Mouse (Mus musculus) embryonic facial prominence, embryonic 13.5 days (tissue): ENCODE measurements around the gene Rimkla. TPM values are rescaled to one million over a fixed set of nuclear protein-coding genes. Genes with fewer than 3 reads are reported as not detected.

Experiments
- ATAC-seq: fragments of 200-750 bp; cut with Nextera tagmentation; 2 replicates; pipeline ENCODE4 v1.8.0; 2017; ENCODE audit warnings: low read depth; ENCODE audit not compliant: insufficient number of reproducible peaks, insufficient read depth, low FRiP score, low TSS enrichment
- H3K27ac ChIP-seq: fragments of 300-500 bp; sonication (generic); 2 replicates; pipeline ENCODE4 v1.5.1; 2015; ENCODE audit warnings: moderate library complexity, mild to moderate bottlenecking, inconsistent platforms
- H3K27me3 ChIP-seq: fragments of 300-500 bp; sonication (generic); 2 replicates; pipeline ENCODE4 v1.6.1; 2015; ENCODE audit warnings: mild to moderate bottlenecking, inconsistent platforms
- H3K36me3 ChIP-seq: fragments of 300-500 bp; sonication (generic); 2 replicates; pipeline ENCODE4 v1.6.1; 2015; ENCODE audit warnings: mild to moderate bottlenecking, inconsistent platforms
- H3K4me1 ChIP-seq: fragments of 300-500 bp; sonication (generic); 2 replicates; pipeline ENCODE4 v1.6.1; 2015; ENCODE audit warnings: inconsistent platforms
- H3K4me2 ChIP-seq: fragments of 300-500 bp; sonication (generic); 2 replicates; pipeline ENCODE4 v1.6.1; 2015; ENCODE audit warnings: moderate library complexity, mild to moderate bottlenecking, inconsistent platforms
- H3K4me3 ChIP-seq: fragments of 300-500 bp; sonication (generic); 2 replicates; pipeline ENCODE4 v1.5.1; 2015; ENCODE audit warnings: mild to moderate bottlenecking, inconsistent platforms
- H3K9ac ChIP-seq: fragments of 300-500 bp; sonication (generic); 2 replicates; pipeline ENCODE4 v1.6.1; 2015; ENCODE audit warnings: mild to moderate bottlenecking, inconsistent platforms
- H3K9me3 ChIP-seq: fragments of 300-500 bp; sonication (generic); 2 replicates; pipeline ENCODE4 v1.6.1; 2016; ENCODE audit warnings: inconsistent platforms
- WGBS: fragments of 180-500 bp; shearing (Covaris S2); methylation state at CpG from one replicate; pipeline ENCODE4 v1.1.7; 2015; ENCODE audit warnings: mixed read lengths; 5-methylcytosine and 5-hydroxymethylcytosine counted together
- polyA plus RNA-seq: library from polyadenylated mRNA; unstranded; fragments of >200 nt; fragmentation: Nextera tagmentation; extraction: Ambion mirVana; gene quantifications from 2 replicates; pipeline ENCODE4 v1.2.1, GENCODE M21; 2015

The Rimkla gene
- polyA plus RNA-seq, 1 experiment from 2014 or later = 1.2 TPM

GRCm38 (mm10) chr4:119523575-119523974, 31.1 kb upstream of the Rimkla start:
- H3K36me3 ChIP-seq = no peaks in the 10 kb centered on the region
- H3K9me3 ChIP-seq = no peaks in the 10 kb centered on the region
- no peak overlapping the region for H3K4me2 ChIP-seq
- H3K4me3 ChIP-seq = no peak overlapping the region
- H3K4me1 ChIP-seq = no peaks in the 10 kb centered on the region
- no peaks in the 10 kb centered on the region for H3K27me3 ChIP-seq
- H3K9ac ChIP-seq = no peak overlapping the region
- no peak for ATAC-seq
- WGBS = 79% methylated on average over 4 of the region's 4 CpGs
- no peak overlapping the region for H3K27ac ChIP-seq

- H3K4me2 ChIP-seq = no peak overlapping the region
- H3K9me3 ChIP-seq = no peaks in the 10 kb centered on the region
- no peak overlapping the region for H3K9ac ChIP-seq
- ATAC-seq = no peak
- no peaks in the 10 kb centered on the region for H3K36me3 ChIP-seq
- H3K4me1 ChIP-seq = no peaks in the 10 kb centered on the region
- no peak overlapping the region for H3K4me3 ChIP-seq
- H3K27me3 ChIP-seq = no peaks in the 10 kb centered on the region
- 74% methylated on average over 3 of the region's 3 CpGs for WGBS
- H3K27ac ChIP-seq = no peak overlapping the region
These were observed 20.3 kb upstream of the Rimkla start for GRCm38 (mm10) chr4:119512731-119513141.

- no peak overlapping the region for H3K4me3 ChIP-seq
- no peak for ATAC-seq
These were observed 19.2 kb upstream of the Rimkla start for GRCm38 (mm10) chr4:119511591-119511990.

GRCm38 (mm10) chr4:119498319-119498848, 6.0 kb upstream of the Rimkla start:
- H3K36me3 ChIP-seq = no peaks in the 10 kb centered on the region
- H3K4me3 ChIP-seq = no peak overlapping the region
- H3K9ac ChIP-seq = no peak overlapping the region
- H3K9me3 ChIP-seq = no peaks in the 10 kb centered on the region
- H3K4me1 ChIP-seq = no peaks in the 10 kb centered on the region
- 57% methylated on average over 5 of the region's 5 CpGs for WGBS
- ATAC-seq = no peak
- H3K4me2 ChIP-seq = no peak overlapping the region
- peaks cover 22% of the 10 kb centered on the region for H3K27me3 ChIP-seq
- no peak overlapping the region for H3K27ac ChIP-seq

More at GRCm38 (mm10) chr4:119511591-119511990, 19.2 kb upstream of the Rimkla start:
- Histone ChIP-seq H3K9me3 (no peaks in the 10 kb centered on the region), H3K4me1 (no peaks in the 10 kb centered on the region), H3K27ac (no peak overlapping the region), H3K4me2 (no peak overlapping the region), H3K9ac (no peak overlapping the region), H3K36me3 (no peaks in the 10 kb centered on the region), H3K27me3 (no peaks in the 10 kb centered on the region)
- 72% methylated on average over 2 of the region's 2 CpGs for WGBS

GRCm38 (mm10) chr4:119492933-119493327, 502 bp upstream of the Rimkla start:
- ATAC-seq = no peak
- no peak overlapping the region for H3K27ac ChIP-seq
- H3K9me3 ChIP-seq = 0 out of 2 replicates have a peak, but pooled peaks cover 2% of the 10 kb centered on the region
- WGBS = 39% methylated on average over 10 of the region's 10 CpGs
- peaks cover 50% of the 10 kb centered on the region for H3K27me3 ChIP-seq
- no peaks in the 10 kb centered on the region for H3K36me3 ChIP-seq
- H3K9ac ChIP-seq = peak overlapping the region; percentile 61; the same call in 1 of the 2 replicates
- peak overlapping the region; percentile 89 for H3K4me2 ChIP-seq
- H3K4me3 ChIP-seq = peak overlapping the region; percentile 58
- no peaks in the 10 kb centered on the region for H3K4me1 ChIP-seq

GRCm38 (mm10) chr4:119490806-119491205, 1.6 kb downstream of the Rimkla start:
- Histone ChIP-seq H3K9ac (no peak overlapping the region), H3K4me1 (no peaks in the 10 kb centered on the region), H3K4me2 (no peak overlapping the region), H3K4me3 (no peak overlapping the region), H3K27me3 (peaks cover 49% of the 10 kb centered on the region), H3K36me3 (no peaks in the 10 kb centered on the region), H3K9me3 (0 out of 2 replicates have a peak, but pooled peaks cover 2% of the 10 kb centered on the region), H3K27ac (no peak overlapping the region)
- 68% methylated on average over 3 of the region's 3 CpGs for WGBS
- ATAC-seq = no peak

- WGBS = 89% methylated on average over 10 of the region's 10 CpGs
- Histone ChIP-seq H3K27me3 (peaks cover 41% of the 10 kb centered on the region), H3K4me1 (no peaks in the 10 kb centered on the region), H3K4me2 (no peak overlapping the region), H3K9me3 (0 out of 2 replicates have a peak, but pooled peaks cover 2% of the 10 kb centered on the region), H3K9ac (no peak overlapping the region), H3K27ac (no peak overlapping the region), H3K36me3 (no peaks in the 10 kb centered on the region), H3K4me3 (no peak overlapping the region)
- no peak for ATAC-seq
These were observed 2.8 kb downstream of the Rimkla start for GRCm38 (mm10) chr4:119489666-119490065.

GRCm38 (mm10) chr4:119484882-119485281, 7.5 kb downstream of the Rimkla start:
- Histone ChIP-seq H3K27me3 (no peaks in the 10 kb centered on the region), H3K27ac (no peak overlapping the region), H3K4me2 (no peak overlapping the region), H3K4me1 (0 out of 2 replicates have a peak, but pooled peaks cover 9% of the 10 kb centered on the region), H3K9me3 (no peaks in the 10 kb centered on the region), H3K9ac (no peak overlapping the region), H3K36me3 (no peaks in the 10 kb centered on the region), H3K4me3 (no peak overlapping the region)
- ATAC-seq = no peak
- WGBS = 68% methylated on average over 7 of the region's 7 CpGs

- Histone ChIP-seq H3K9me3 (no peaks in the 10 kb centered on the region), H3K4me1 (0 out of 2 replicates have a peak, but pooled peaks cover 9% of the 10 kb centered on the region), H3K9ac (no peak overlapping the region), H3K27ac (no peak overlapping the region), H3K4me2 (no peak overlapping the region), H3K36me3 (no peaks in the 10 kb centered on the region), H3K27me3 (no peaks in the 10 kb centered on the region), H3K4me3 (no peak overlapping the region)
- ATAC-seq = no peak
- 56% methylated on average over 9 of the region's 9 CpGs for WGBS
These were observed 9.4 kb downstream of the Rimkla start for GRCm38 (mm10) chr4:119483051-119483450.

GRCm38 (mm10) chr4:119473150-119473549, 19.3 kb downstream of the Rimkla start:
- no peak for ATAC-seq
- 43% methylated on average over 5 of the region's 5 CpGs for WGBS
- H3K4me2 ChIP-seq = no peak overlapping the region
- H3K36me3 ChIP-seq = no peaks in the 10 kb centered on the region
- no peak overlapping the region for H3K9ac ChIP-seq
- no peak overlapping the region for H3K4me3 ChIP-seq
- no peaks in the 10 kb centered on the region for H3K4me1 ChIP-seq
- H3K9me3 ChIP-seq = no peaks in the 10 kb centered on the region
- no peak overlapping the region for H3K27ac ChIP-seq
- H3K27me3 ChIP-seq = no peaks in the 10 kb centered on the region

- Histone ChIP-seq H3K36me3 (no peaks in the 10 kb centered on the region), H3K4me1 (no peaks in the 10 kb centered on the region), H3K4me3 (no peak overlapping the region), H3K4me2 (no peak overlapping the region), H3K27me3 (no peaks in the 10 kb centered on the region), H3K9me3 (no peaks in the 10 kb centered on the region), H3K27ac (no peak overlapping the region), H3K9ac (no peak overlapping the region)
- 91% methylated on average over 9 of the region's 9 CpGs for WGBS
- no peak for ATAC-seq
These were observed 19.9 kb downstream of the Rimkla start for GRCm38 (mm10) chr4:119472545-119472944.

GRCm38 (mm10) chr4:119467720-119468380, 24.6 kb downstream of the Rimkla start:
- Histone ChIP-seq H3K4me1 (peaks cover 13% of the 10 kb centered on the region), H3K4me3 (no peak overlapping the region), H3K27ac (no peak overlapping the region), H3K9me3 (no peaks in the 10 kb centered on the region), H3K27me3 (no peaks in the 10 kb centered on the region), H3K9ac (no peak overlapping the region), H3K4me2 (no peak overlapping the region), H3K36me3 (no peaks in the 10 kb centered on the region)
- no peak for ATAC-seq
- 85% methylated on average over 16 of the region's 16 CpGs for WGBS
